Mouse (Mus musculus) heart, embryonic 13.5 days (tissue): ENCODE data around the gene Usp3. TPM values are rescaled to one million over a fixed set of nuclear protein-coding genes. Genes with fewer than 3 reads are reported as not detected.
A peak's percentile ranks its signal among the peaks of the same experiment; 100 is the strongest.

Experiments
- ATAC-seq: fragments of 200-750 bp; cut with Nextera tagmentation; 2 replicates; pipeline ENCODE4 v1.8.0; 2017; ENCODE audit warnings: moderate TSS enrichment; ENCODE audit not compliant: insufficient number of reproducible peaks, low FRiP score, low TSS enrichment; ENCODE audit errors: extremely low read depth
- H3K27ac ChIP-seq: fragments of 300-500 bp; sonication (generic); replicated peaks from 2 replicates; pipeline ENCODE4 v1.5.1; 2015; ENCODE audit warnings: moderate library complexity, mild to moderate bottlenecking, inconsistent platforms
- H3K27me3 ChIP-seq: fragments of 300-500 bp; sonication (generic); replicated peaks from 2 replicates; pipeline ENCODE4 v1.6.1; 2015; ENCODE audit warnings: mild to moderate bottlenecking, inconsistent platforms
- H3K36me3 ChIP-seq: fragments of 300-500 bp; sonication (generic); 2 replicates; pipeline ENCODE4 v1.6.1; 2015; ENCODE audit warnings: mild to moderate bottlenecking, inconsistent platforms
- H3K4me1 ChIP-seq: fragments of 300-500 bp; sonication (generic); 2 replicates; pipeline ENCODE4 v1.6.1; 2015; ENCODE audit warnings: inconsistent platforms
- H3K4me2 ChIP-seq: fragments of 300-500 bp; sonication (generic); 2 replicates; pipeline ENCODE4 v1.6.1; 2015; ENCODE audit warnings: inconsistent platforms, mild to moderate bottlenecking, moderate library complexity
- H3K4me3 ChIP-seq: fragments of 300-500 bp; sonication (generic); 2 replicates; pipeline ENCODE4 v1.5.1; 2015; ENCODE audit warnings: moderate library complexity, mild to moderate bottlenecking, inconsistent platforms
- H3K9ac ChIP-seq: fragments of 300-500 bp; sonication (generic); 2 replicates; pipeline ENCODE4 v1.6.1; 2015; ENCODE audit warnings: inconsistent platforms, mild to moderate bottlenecking, moderate library complexity
- H3K9me3 ChIP-seq: fragments of 300-500 bp; sonication (generic); 2 replicates; pipeline ENCODE4 v1.6.1; 2016; ENCODE audit warnings: inconsistent platforms
- WGBS: fragments of 180-500 bp; shearing (Covaris S2); methylation state at CpG from one replicate; pipeline ENCODE4 v1.1.7; 2015; ENCODE audit warnings: mixed read lengths; 5-methylcytosine and 5-hydroxymethylcytosine counted together
- polyA plus RNA-seq: library from polyadenylated mRNA; unstranded; fragments of >200 nt; fragmentation: Nextera tagmentation; extraction: Ambion mirVana; gene quantifications from 2 replicates; pipeline ENCODE4 v1.2.1, GENCODE M21; 2015

Usp3 gene
- polyA plus RNA-seq, 1 experiment from 2014 or later = 39.1 TPM

GRCm38 (mm10) chr9:66587016-66587415, 5.9 kb downstream of the Usp3 start:
- WGBS = 79% methylated on average over 1 of the region's 1 CpGs
- ATAC-seq = no peak
- H3K36me3 ChIP-seq = no peaks in the 10 kb centered on the region
- peaks cover 45% of the 10 kb centered on the region for H3K4me1 ChIP-seq
- H3K27ac ChIP-seq = no peak overlapping the region
- no peaks in the 10 kb centered on the region for H3K27me3 ChIP-seq
- peak overlapping the region; percentile 8; the same call in 1 of the 2 replicates for H3K4me2 ChIP-seq
- no peak overlapping the region for H3K9ac ChIP-seq
- no peak overlapping the region for H3K4me3 ChIP-seq
- H3K9me3 ChIP-seq = no peaks in the 10 kb centered on the region

- Histone ChIP-seq H3K27me3 (no peaks in the 10 kb centered on the region), H3K36me3 (no peaks in the 10 kb centered on the region), H3K4me1 (peaks cover 45% of the 10 kb centered on the region), H3K4me2 (peak overlapping the region; percentile 8), H3K9me3 (no peaks in the 10 kb centered on the region), H3K4me3 (no peak overlapping the region), H3K9ac (0 out of 2 replicates have a peak overlapping the region, but pooled peaks have one; percentile 8), H3K27ac (peak overlapping the region; percentile 37; the same call in 1 of the 2 replicates)
- WGBS = 3% methylated on average over 1 of the region's 1 CpGs
- ATAC-seq = no peak
Observed at GRCm38 (mm10) chr9:66586533-66586932, 6.4 kb downstream of the Usp3 start.

DNA sequence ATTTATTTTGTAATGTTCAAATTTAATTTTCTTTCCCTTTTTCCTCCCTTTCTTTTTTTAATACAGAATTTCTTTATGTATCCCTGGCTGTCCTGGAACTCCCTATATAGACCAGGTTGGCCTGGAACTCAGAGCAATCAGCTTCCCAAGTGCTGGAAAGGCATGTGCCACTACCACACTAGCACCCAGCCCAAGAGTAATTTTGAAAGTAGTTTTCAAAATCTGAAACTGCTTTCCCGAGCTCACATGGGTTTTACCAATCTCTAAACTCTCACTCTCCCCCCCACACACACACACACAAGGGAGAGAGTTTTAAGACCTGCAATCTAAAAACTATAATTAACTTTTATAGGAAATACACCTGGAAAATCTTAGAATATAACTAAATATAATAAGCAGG, 7.8 kb downstream of the Usp3 start:
- H3K4me1 ChIP-seq = peaks cover 31% of the 10 kb centered on the region
- no peak for ATAC-seq
- H3K27ac ChIP-seq = no peak overlapping the region
- H3K4me3 ChIP-seq = no peak overlapping the region
- no peak overlapping the region for H3K4me2 ChIP-seq
- no peaks in the 10 kb centered on the region for H3K27me3 ChIP-seq
- no peak overlapping the region for H3K9ac ChIP-seq
- H3K9me3 ChIP-seq = no peaks in the 10 kb centered on the region
- WGBS = 50% methylated on average over 1 of the region's 1 CpGs
- H3K36me3 ChIP-seq = 0 out of 2 replicates have a peak, but pooled peaks cover 1% of the 10 kb centered on the region

- Histone ChIP-seq H3K9ac (no peak overlapping the region), H3K4me3 (no peak overlapping the region), H3K27ac (no peak overlapping the region), H3K4me2 (no peak overlapping the region), H3K36me3 (peaks cover 8% of the 10 kb centered on the region), H3K4me1 (peaks cover 25% of the 10 kb centered on the region), H3K9me3 (no peaks in the 10 kb centered on the region), H3K27me3 (no peaks in the 10 kb centered on the region)
- no peak for ATAC-seq
Observed at GRCm38 (mm10) chr9:66584176-66584575, 8.8 kb downstream of the Usp3 start.

DNA sequence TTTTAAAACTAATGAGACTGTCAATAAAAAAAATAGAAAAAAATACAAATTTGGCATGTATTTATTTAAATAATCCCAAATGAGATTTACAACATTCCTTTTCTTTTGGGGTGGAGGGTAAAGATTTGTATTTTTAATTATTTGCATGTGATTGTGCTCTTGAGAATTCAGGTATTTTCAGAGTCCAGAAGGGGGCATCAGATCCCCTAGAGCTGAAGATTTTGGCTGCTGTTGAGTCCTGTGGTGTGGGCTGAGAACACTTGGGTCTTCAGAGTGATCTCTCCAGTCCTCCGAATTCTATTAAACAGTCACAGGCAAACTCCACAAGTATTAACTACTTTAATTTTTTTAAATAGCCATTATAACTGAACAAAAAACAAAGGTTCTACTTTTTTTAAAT, 9.7 kb downstream of the Usp3 start:
- H3K4me3 ChIP-seq = no peak overlapping the region

DNA sequence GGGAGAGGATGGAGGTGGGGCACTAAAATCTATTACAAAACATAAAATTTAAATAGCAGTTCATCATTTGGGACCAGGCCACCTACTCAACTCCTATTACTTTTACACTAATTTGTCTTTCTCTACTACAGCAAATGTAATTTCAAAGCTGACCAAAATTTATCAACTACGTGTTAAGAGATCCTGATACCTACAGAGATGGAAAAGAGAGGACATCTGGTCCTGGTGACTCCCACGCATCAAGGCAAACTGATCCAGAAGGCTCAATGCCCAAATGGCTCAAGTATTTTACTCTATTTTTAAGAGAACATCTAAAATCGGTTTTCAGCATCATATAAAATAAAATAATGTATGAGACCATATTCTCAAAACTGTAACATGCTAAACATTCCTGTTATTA, 11.2 kb downstream of the Usp3 start:
- WGBS = 80% methylated on average over 3 of the region's 3 CpGs
- no peak overlapping the region for H3K27ac ChIP-seq
- H3K9me3 ChIP-seq = no peaks in the 10 kb centered on the region
- peaks cover 8% of the 10 kb centered on the region for H3K4me1 ChIP-seq
- no peak overlapping the region for H3K4me3 ChIP-seq
- H3K36me3 ChIP-seq = peaks cover 8% of the 10 kb centered on the region
- ATAC-seq = no peak
- no peaks in the 10 kb centered on the region for H3K27me3 ChIP-seq
- H3K4me2 ChIP-seq = no peak overlapping the region
- H3K9ac ChIP-seq = no peak overlapping the region

More for the DNA sequence above, 9.7 kb downstream of the Usp3 start:
- no peak overlapping the region for H3K27ac ChIP-seq
- peaks cover 20% of the 10 kb centered on the region for H3K4me1 ChIP-seq
- H3K4me2 ChIP-seq = no peak overlapping the region
- H3K9me3 ChIP-seq = no peaks in the 10 kb centered on the region
- ATAC-seq = no peak
- peaks cover 8% of the 10 kb centered on the region for H3K36me3 ChIP-seq
- H3K27me3 ChIP-seq = no peaks in the 10 kb centered on the region
- 71% methylated on average over 1 of the region's 1 CpGs for WGBS
- no peak overlapping the region for H3K9ac ChIP-seq

- Histone ChIP-seq H3K9me3 (no peaks in the 10 kb centered on the region), H3K4me1 (peaks cover 9% of the 10 kb centered on the region), H3K27me3 (no peaks in the 10 kb centered on the region), H3K27ac (no peak overlapping the region), H3K4me2 (no peak overlapping the region), H3K4me3 (no peak overlapping the region), H3K36me3 (peaks cover 8% of the 10 kb centered on the region), H3K9ac (no peak overlapping the region)
- WGBS = 83% methylated on average over 1 of the region's 1 CpGs
- no peak for ATAC-seq
Observed at GRCm38 (mm10) chr9:66580722-66581121, 12.2 kb downstream of the Usp3 start.

DNA sequence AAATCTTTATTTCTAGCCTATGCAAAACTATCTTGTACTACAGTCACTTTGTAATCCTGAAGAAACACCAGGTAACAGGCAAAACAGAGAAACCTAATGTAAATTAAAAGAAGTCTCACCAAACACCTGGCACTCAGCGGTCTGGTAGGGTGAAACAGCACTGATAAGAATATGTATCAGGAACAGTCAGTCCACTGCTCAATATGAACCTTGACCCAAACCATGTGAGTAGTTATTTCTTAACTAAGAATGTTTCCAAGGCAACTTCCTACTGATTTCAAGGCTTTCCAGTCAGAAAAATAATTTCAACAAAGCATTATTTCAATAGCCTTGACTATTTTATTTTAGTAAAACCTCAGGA, 17.1 kb downstream of the Usp3 start:
- Histone ChIP-seq H3K9ac (no peak overlapping the region), H3K27ac (no peak overlapping the region), H3K9me3 (no peaks in the 10 kb centered on the region), H3K4me3 (no peak overlapping the region), H3K36me3 (peaks cover 14% of the 10 kb centered on the region), H3K4me1 (peaks cover 28% of the 10 kb centered on the region), H3K27me3 (no peaks in the 10 kb centered on the region), H3K4me2 (no peak overlapping the region)
- 30% methylated on average over 1 of the region's 1 CpGs for WGBS
- no peak for ATAC-seq

- Histone ChIP-seq H3K9me3 (no peaks in the 10 kb centered on the region), H3K27me3 (no peaks in the 10 kb centered on the region), H3K36me3 (peaks cover 13% of the 10 kb centered on the region), H3K9ac (no peak overlapping the region), H3K4me3 (no peak overlapping the region), H3K4me2 (no peak overlapping the region), H3K27ac (no peak overlapping the region), H3K4me1 (peaks cover 28% of the 10 kb centered on the region)
- no peak for ATAC-seq
- WGBS = 83% methylated on average over 1 of the region's 1 CpGs
Observed at GRCm38 (mm10) chr9:66575041-66575877, 17.7 kb downstream of the Usp3 start.

GRCm38 (mm10) chr9:66571986-66572700, 20.8 kb downstream of the Usp3 start:
- H3K27ac ChIP-seq = no peak overlapping the region
- 62% methylated on average over 4 of the region's 4 CpGs for WGBS
- H3K9me3 ChIP-seq = no peaks in the 10 kb centered on the region
- H3K4me1 ChIP-seq = peaks cover 40% of the 10 kb centered on the region
- no peaks in the 10 kb centered on the region for H3K27me3 ChIP-seq
- no peak overlapping the region for H3K9ac ChIP-seq
- H3K36me3 ChIP-seq = peaks cover 6% of the 10 kb centered on the region; the same call in 1 of the 2 replicates
- H3K4me3 ChIP-seq = no peak overlapping the region
- no peak overlapping the region for H3K4me2 ChIP-seq
- ATAC-seq = no peak

DNA sequence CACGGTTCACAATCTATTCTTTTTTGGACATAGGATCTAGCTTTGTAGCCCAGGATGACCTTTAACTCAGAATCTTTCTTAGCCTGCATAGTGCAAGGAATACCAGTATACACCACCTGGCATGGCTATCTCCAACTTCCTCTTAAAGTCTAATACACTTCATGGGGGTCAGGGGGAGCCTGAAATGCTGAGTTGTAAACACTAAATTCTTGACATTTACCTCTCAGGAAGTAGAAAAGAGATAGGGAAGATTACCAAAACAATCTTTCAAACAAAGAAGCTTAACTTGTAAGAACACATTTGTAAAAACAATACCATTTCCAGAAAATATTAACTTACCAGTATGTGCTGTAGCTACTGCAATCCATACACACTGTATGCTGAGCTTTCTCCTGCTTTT, 30.7 kb downstream of the Usp3 start:
- WGBS = 71% methylated on average over 1 of the region's 1 CpGs
- H3K9ac ChIP-seq = no peak overlapping the region

More for the DNA sequence above, 30.7 kb downstream of the Usp3 start:
- no peaks in the 10 kb centered on the region for H3K27me3 ChIP-seq
- no peak overlapping the region for H3K27ac ChIP-seq
- no peak for ATAC-seq
- no peak overlapping the region for H3K4me3 ChIP-seq
- H3K9me3 ChIP-seq = no peaks in the 10 kb centered on the region
- H3K4me1 ChIP-seq = peaks cover 33% of the 10 kb centered on the region
- H3K4me2 ChIP-seq = no peak overlapping the region
- no peaks in the 10 kb centered on the region for H3K36me3 ChIP-seq
